ENCODE assay signal across 8 mouse cellular contexts in the genomic region with DNA sequence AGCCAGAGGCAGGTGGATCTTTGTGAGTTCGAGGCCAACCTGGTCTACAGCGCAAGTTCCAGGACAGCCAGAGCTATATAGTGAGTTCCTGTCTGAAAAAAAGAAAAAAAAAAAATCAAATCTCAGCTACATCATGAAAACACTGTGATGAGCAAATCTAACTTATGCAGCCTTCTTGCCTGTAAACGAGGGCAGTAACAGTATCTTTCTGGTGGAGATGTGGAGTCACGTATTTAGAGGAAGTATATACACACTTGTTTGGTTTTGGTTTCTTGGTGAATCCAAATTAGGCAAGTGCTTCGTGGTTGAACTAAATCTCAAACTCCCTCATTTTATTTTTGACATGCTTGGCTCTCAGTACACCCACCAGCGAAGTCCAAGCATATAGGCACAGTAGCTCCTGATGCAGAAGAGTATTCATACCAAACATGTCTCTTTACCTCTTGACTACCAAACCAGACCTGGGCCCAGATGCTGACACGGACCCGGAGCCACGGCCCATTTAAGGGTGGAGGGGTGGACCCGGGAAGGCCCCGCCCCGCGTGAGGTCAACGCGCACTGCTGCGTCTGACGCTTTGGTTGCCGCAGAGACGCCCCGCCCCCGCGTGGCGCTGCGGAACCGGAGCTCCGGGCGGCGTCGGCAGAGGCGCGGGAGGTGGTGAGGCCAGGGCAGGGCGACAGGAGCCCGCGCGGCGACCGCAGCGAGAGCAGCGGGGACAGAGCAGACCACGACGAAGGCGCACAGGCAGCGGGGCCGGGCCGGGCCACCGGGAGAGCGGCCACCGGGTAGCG. TPM values are rescaled to one million over a fixed set of nuclear protein-coding genes. Genes with fewer than 3 reads are reported as not detected.
DNase-seq lines count a peak whose midpoint lies in the region; ATAC-seq and TF ChIP-seq lines count a peak whose summit lies in the region.

A gene (plus strand): TSS at position 605 of the 792 bp plus-strand sequence.

- peaks cover 0 to 17% of the 10 kb centered on the region in 2 experiments; a peak in 2 of 4 replicates for H3K36me3 ChIP-seq in MEL (ENCODE audit: control insufficient read depth in 1 of 2, insufficient read depth in 2 of 2, low read length in 2 of 2)
- H3K36me3 ChIP-seq in lung, embryonic 16.5 days (ENCODE audit: control insufficient read depth, insufficient read depth, low read length) = no peaks in the 10 kb centered on the region; the same call in 1 of the 2 replicates

- no peak for TF ChIP-seq EP300 in MEL (IDR thresholded peaks at IDR 0.05; ENCODE audit: low read depth in 1 of 2, low read length in 2 of 2)

- peaks cover 31% of the 10 kb centered on the region for H3K79me2 ChIP-seq in MEL (ENCODE audit: control insufficient read depth, insufficient read depth, low read length, poor library complexity)

- ATAC-seq in hematopoietic stem cell, adult 5-6 weeks (replicated peaks in 1 of 2; ENCODE audit: insufficient read depth in 1 of 2, low FRiP score in 2 of 2, low TSS enrichment in 1 of 2, low read depth in 1 of 2, poor library complexity in 2 of 2, severe bottlenecking in 2 of 2) = peak; percentile 89 to 93
- peak; percentile 97 for ATAC-seq in lung, embryonic 16.5 days (ENCODE audit: low read depth)

- DNase-seq in MEL (ENCODE audit: low read depth, low spot score) = peak; percentile 97
- DNase-seq in cerebellum, adult 2 months = peak; percentile 96
- DNase-seq in forelimb bud, embryonic 11.5 days (ENCODE audit: low read depth, low spot score) = peak; percentile 89
- peak; percentile 83 for DNase-seq in layer of hippocampus, adult 9-10 months (ENCODE audit: low spot score)
- peak; percentile 86 for DNase-seq in ovary, postnatal 10 days (ENCODE audit: low spot score)
- DNase-seq in thymus, postnatal 10 days (ENCODE audit: low spot score in 2 of 2) = peak; percentile 91 to 94

- H3K9me3 ChIP-seq in MEL (replicated peaks; ENCODE audit: insufficient read depth, low read length) = no peaks in the 10 kb centered on the region
- no peaks in the 10 kb centered on the region for H3K9me3 ChIP-seq in lung, embryonic 16.5 days (ENCODE audit: control insufficient read depth, low read length)

- H3K4me3 ChIP-seq in MEL (ENCODE audit: control insufficient read depth in 1 of 2, insufficient read depth in 1 of 2, low read depth in 2 of 2, low read length in 2 of 2) = peak within 1 kb of the TSS; percentile 60 to 95
- H3K4me3 ChIP-seq in cerebellum, adult 2 months (replicated peaks; ENCODE audit: insufficient read depth, low read depth, low read length) = peak within 1 kb of the TSS; percentile 81
- peak within 1 kb of the TSS; percentile 78 for H3K4me3 ChIP-seq in lung, embryonic 16.5 days (ENCODE audit: low read length)

- 0 out of 6 replicates have a peak, but pooled peaks of 1 of the 3 experiments have one; percentile 18 for TF ChIP-seq CTCF in MEL (IDR thresholded peaks at IDR 0.05 in 2 of 3, conservative IDR thresholded peaks at IDR 0.05 in 1 of 3; ENCODE audit: control insufficient read depth in 1 of 3, insufficient read depth in 1 of 3, low read depth in 2 of 3, low read length in 3 of 3, poor library complexity in 1 of 3, severe bottlenecking in 1 of 3)
- no peak for TF ChIP-seq CTCF in cerebellum, adult 2 months (IDR thresholded peaks at IDR 0.05; ENCODE audit: borderline replicate concordance, insufficient read depth, low read depth, low read length)

- TF ChIP-seq RAD21 in MEL (IDR thresholded peaks at IDR 0.05; ENCODE audit: low read depth, low read length) = no peak

- peak; percentile 87 to 99 for TF ChIP-seq POLR2A in MEL (IDR thresholded peaks at IDR 0.05; ENCODE audit: control insufficient read depth in 1 of 2, insufficient read depth in 1 of 2, low read depth in 1 of 2, low read length in 2 of 2, poor library complexity in 1 of 2)
- TF ChIP-seq POLR2A in cerebellum, adult 2 months (IDR thresholded peaks at IDR 0.05; ENCODE audit: borderline replicate concordance, insufficient read depth, low read length) = peak; percentile 91

- H3K27ac ChIP-seq in MEL (ENCODE audit: control insufficient read depth, low read depth, low read length) = peak within 1 kb of the TSS; percentile 46
- peak within 1 kb of the TSS; percentile 75 for H3K27ac ChIP-seq in cerebellum, adult 2 months (ENCODE audit: insufficient read depth, low read length)
- peak within 1 kb of the TSS; percentile 76 for H3K27ac ChIP-seq in lung, embryonic 16.5 days (ENCODE audit: low read length)

- WGBS in cerebellum, adult 2 months = 4% methylated on average over 49 of the region's 49 CpGs
- 4% methylated on average over 43 of the region's 49 CpGs for WGBS in lung, embryonic 16.5 days

- no peaks in the 10 kb centered on the region for H3K27me3 ChIP-seq in MEL (ENCODE audit: control insufficient read depth in 1 of 2, insufficient read depth in 2 of 2, low read length in 2 of 2)
- H3K27me3 ChIP-seq in cerebellum, adult 2 months (ENCODE audit: control insufficient read depth, insufficient read depth, low read length) = no peaks in the 10 kb centered on the region
- H3K27me3 ChIP-seq in lung, embryonic 16.5 days (ENCODE audit: control insufficient read depth, insufficient read depth, low read depth, low read length) = no peaks in the 10 kb centered on the region

- peak within 1 kb of the TSS; percentile 80 for H3K9ac ChIP-seq in MEL (ENCODE audit: control insufficient read depth, low read depth, low read length, poor library complexity, severe bottlenecking)
- peak within 1 kb of the TSS; percentile 82 for H3K9ac ChIP-seq in lung, embryonic 16.5 days (ENCODE audit: low read length)

- peak within 1 kb of the TSS; percentile 74 for H3K4me2 ChIP-seq in lung, embryonic 16.5 days (ENCODE audit: low read depth, low read length)

- H3K4me1 ChIP-seq in MEL (ENCODE audit: control insufficient read depth in 1 of 2, insufficient read depth in 2 of 2, low read length in 2 of 2) = peaks cover 0 to 28% of the 10 kb centered on the region in 2 experiments; a peak in 3 of 4 replicates
- H3K4me1 ChIP-seq in cerebellum, adult 2 months (ENCODE audit: control insufficient read depth, insufficient read depth, low read length) = peaks cover 17% of the 10 kb centered on the region
- peaks cover 14% of the 10 kb centered on the region for H3K4me1 ChIP-seq in lung, embryonic 16.5 days (replicated peaks; ENCODE audit: control insufficient read depth, insufficient read depth, low read length)

TF ChIP-seq in MEL, 35 proteins besides CTCF, POLR2A, EP300 and RAD21 (continues in another document):
- TF ChIP-seq MAZ (IDR thresholded peaks at IDR 0.05; ENCODE audit: low read depth, low read length) = peak; percentile 29; the same call in 1 of the 2 replicates
- TF ChIP-seq TAL1 (IDR thresholded peaks at IDR 0.05; ENCODE audit: low read length) = no peak
- TF ChIP-seq SMC3 (IDR thresholded peaks at IDR 0.05; ENCODE audit: low read depth, low read length) = no peak
- TF ChIP-seq TCF12 (IDR thresholded peaks at IDR 0.05; ENCODE audit: low read depth, low read length) = peak; percentile 50; the same call in 1 of the 2 replicates
- TF ChIP-seq POLR2AphosphoS5 (IDR thresholded peaks at IDR 0.05; ENCODE audit: borderline replicate concordance, low read depth, low read length) = no peak
- peak; percentile 90 for TF ChIP-seq SIN3A (IDR thresholded peaks at IDR 0.05; ENCODE audit: low read length)
- peak; percentile 66; the same call in 1 of the 2 replicates for TF ChIP-seq TBP (IDR thresholded peaks at IDR 0.05; ENCODE audit: low read depth, low read length)
- TF ChIP-seq BHLHE40 (IDR thresholded peaks at IDR 0.05; ENCODE audit: borderline replicate concordance, low read depth, low read length) = no peak
- TF ChIP-seq ETS1 (IDR thresholded peaks at IDR 0.05; ENCODE audit: low read depth, low read length) = no peak
- TF ChIP-seq MAX (IDR thresholded peaks at IDR 0.05; ENCODE audit: low read length) = no peak
- TF ChIP-seq USF1 (IDR thresholded peaks at IDR 0.05; ENCODE audit: low read depth, low read length) = no peak
- TF ChIP-seq MEF2A (IDR thresholded peaks at IDR 0.05; ENCODE audit: extremely low read depth, insufficient replicate concordance, low read depth, low read length, poor library complexity, severe bottlenecking) = no peak
- peak; percentile 60 for TF ChIP-seq ZNF384 (IDR thresholded peaks at IDR 0.05; ENCODE audit: low read depth, low read length)
- TF ChIP-seq POLR2AphosphoS2 (IDR thresholded peaks at IDR 0.05; ENCODE audit: low read length) = peak; percentile 85
- TF ChIP-seq ZC3H11A (IDR thresholded peaks at IDR 0.05; ENCODE audit: low read depth, low read length) = no peak
- no peak for TF ChIP-seq MYB (IDR thresholded peaks at IDR 0.05; ENCODE audit: low read depth, low read length)
- peak; percentile 49; the same call in 1 of the 2 replicates for TF ChIP-seq RCOR1 (IDR thresholded peaks at IDR 0.05; ENCODE audit: low read depth, low read length)
- no peak for TF ChIP-seq GATA1 (IDR thresholded peaks at IDR 0.05; ENCODE audit: low read depth, low read length)
- no peak; the same call in 1 of the 2 replicates for TF ChIP-seq KAT2A (conservative IDR thresholded peaks at IDR 0.05; ENCODE audit: low read depth, low read length)
- TF ChIP-seq MYC (IDR thresholded peaks at IDR 0.05; ENCODE audit: low read depth, low read length) = peak; percentile 29; the same call in 1 of the 2 replicates
- TF ChIP-seq CHD1 (IDR thresholded peaks at IDR 0.05; ENCODE audit: low read depth, low read length) = no peak
- TF ChIP-seq ELF1 (IDR thresholded peaks at IDR 0.05; ENCODE audit: low read depth, low read length) = peak; percentile 63
- no peak for TF ChIP-seq CHD2 (IDR thresholded peaks at IDR 0.05; ENCODE audit: low read length)
- peak; percentile 93 for TF ChIP-seq NELFE (IDR thresholded peaks at IDR 0.05; ENCODE audit: low read depth, low read length)
- TF ChIP-seq GABPA (IDR thresholded peaks at IDR 0.05; ENCODE audit: low read depth, low read length) = no peak
- TF ChIP-seq USF2 (IDR thresholded peaks at IDR 0.05; ENCODE audit: borderline replicate concordance in 1 of 2, insufficient read depth in 1 of 2, low read depth in 1 of 2, low read length in 2 of 2) = no peak
- TF ChIP-seq ZMIZ1 (IDR thresholded peaks at IDR 0.05; ENCODE audit: low read depth, low read length) = peak; percentile 89
- no peak for TF ChIP-seq E2F4 (IDR thresholded peaks at IDR 0.05; ENCODE audit: borderline replicate concordance, low read depth, low read length)
- TF ChIP-seq MAFK (IDR thresholded peaks at IDR 0.05; ENCODE audit: borderline replicate concordance, low read depth, low read length) = no peak
- no peak for TF ChIP-seq JUND (IDR thresholded peaks at IDR 0.05; ENCODE audit: low read depth, low read length)

RNA-seq across cellular contexts. Expression of the gene that starts here (rescaled TPM):
- 67.8 and 73.1 TPM in 2 replicates for total RNA-seq in MEL (2012; rRNA removed)
- 100 to 1,000 TPM; 194 to 709 TPM for polyA plus RNA-seq in MEL (2012; ENCODE audit: insufficient read depth in 1 of 2, insufficient read length in 2 of 2, low read depth in 1 of 2, low replicate concordance in 2 of 2, missing spikeins in 1 of 2)
- 295 and 319 TPM in 2 replicates for polyA plus RNA-seq in cerebellum, adult 2 months (2012; rRNA removed)
- total RNA-seq in hematopoietic stem cell, adult 5-6 weeks (2017) = 55.5 and 98.3 TPM in 2 replicates
- 63.7 and 63.8 TPM in 2 replicates for polyA plus RNA-seq in lung, embryonic 16.5 days (2015; fragmentation: Nextera tagmentation; extraction: Ambion mirVana)

Comparison
In these comparisons a context has a peak if more than half of its experiments do, and no peak if none do; other contexts are left out.
1. Peak in every context shown above with its lines: DNase-seq, ATAC-seq, H3K4me3 ChIP-seq and H3K27ac ChIP-seq.